Mouse (Mus musculus) bone marrow, adult 2 months (tissue): ENCODE measurements around the gene Ifit2. TPM values are rescaled to one million over a fixed set of nuclear protein-coding genes. Genes with fewer than 3 reads are reported as not detected.

ENCODE experiments used
- H3K27ac ChIP-seq: fragments of 200-500 bp; 2 replicates; pipeline ENCODE4 v1.5.1; 2012; ENCODE audit warnings: low read depth, mild to moderate bottlenecking, control low read depth, inconsistent platforms, low read length; ENCODE audit not compliant: control insufficient read depth, poor library complexity, insufficient read depth
- H3K4me1 ChIP-seq: fragments of 200-500 bp; 2 replicates; pipeline ENCODE4 v1.6.1; 2011; ENCODE audit warnings: low read length; ENCODE audit not compliant: control insufficient read depth, insufficient read depth
- H3K4me3 ChIP-seq: fragments of 200-500 bp; replicated peaks from 2 replicates; pipeline ENCODE3; 2011; ENCODE audit warnings: mild to moderate bottlenecking, low read depth, low read length, control low read depth; ENCODE audit not compliant: control insufficient read depth
- CTCF ChIP-seq: fragments of 200-500 bp; IDR thresholded peaks from 2 replicates; pipeline ENCODE4 v1.5.1; 2011; ENCODE audit warnings: low read length, control low read depth; ENCODE audit not compliant: control insufficient read depth, insufficient read depth
- POLR2A ChIP-seq: fragments of 200-500 bp; IDR thresholded peaks from 2 replicates; pipeline ENCODE4 v1.6.1; 2011; ENCODE audit warnings: low read depth, mild to moderate bottlenecking, control low read depth, low read length, borderline replicate concordance; ENCODE audit not compliant: control insufficient read depth
- WGBS: fragments of 180-500 bp; shearing (Covaris S2); methylation state at CpG from one replicate; pipeline ENCODE4 v1.1.7; 2018; 5-methylcytosine and 5-hydroxymethylcytosine counted together
- polyA plus RNA-seq: library from polyadenylated mRNA; stranded (reverse); fragments of >200 nt; gene quantifications from 2 replicates; pipeline ENCODE4 v1.2.4, GENCODE M21; 2011; ENCODE audit warnings: low replicate concordance; ENCODE audit not compliant: missing spikeins, insufficient read depth, insufficient read length

Gene Ifit2
- polyA plus RNA-seq = 3.7 and 3.8 TPM in 2 replicates

DNA sequence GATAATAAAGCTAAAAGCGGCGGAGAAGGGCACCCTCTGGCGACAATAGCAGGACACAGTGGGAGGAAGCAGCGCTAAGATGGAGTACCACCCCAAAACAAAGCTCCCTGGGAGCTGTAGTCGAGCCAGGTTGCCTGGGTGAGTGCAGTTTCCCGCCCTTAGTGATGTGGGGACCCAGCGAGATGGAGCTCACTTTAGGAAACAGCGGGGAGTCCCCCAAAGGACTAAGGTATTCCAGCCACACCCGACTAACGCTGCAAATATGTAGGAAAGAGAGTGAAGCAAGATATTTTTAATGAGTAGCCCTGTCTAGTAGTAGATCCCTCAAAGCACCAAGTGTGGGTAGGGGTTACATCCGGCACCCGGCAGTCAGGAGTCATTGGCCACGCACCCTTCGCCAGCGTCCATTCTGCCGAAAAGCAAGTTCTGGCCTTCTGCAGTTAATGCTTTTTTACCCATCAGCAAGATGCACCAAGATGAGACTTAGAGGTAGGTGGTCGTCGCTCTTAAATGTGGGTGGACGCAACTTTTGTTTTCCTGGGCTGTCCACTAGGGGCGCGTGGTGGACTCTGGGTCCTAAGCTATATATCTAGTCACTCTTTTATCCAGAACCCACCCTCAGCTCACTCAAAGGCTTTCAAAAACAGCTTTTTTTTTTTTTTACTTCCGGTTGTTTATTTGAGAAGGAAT lies at the start of gene Ifit2:
Gene Ifit2 (plus strand): TSS at position 161 of the 690 bp plus-strand sequence.
- no peak for TF ChIP-seq POLR2A
- peak; percentile 64 for TF ChIP-seq CTCF
- H3K4me3 ChIP-seq = peak within 1 kb of the TSS; percentile 84

DNA sequence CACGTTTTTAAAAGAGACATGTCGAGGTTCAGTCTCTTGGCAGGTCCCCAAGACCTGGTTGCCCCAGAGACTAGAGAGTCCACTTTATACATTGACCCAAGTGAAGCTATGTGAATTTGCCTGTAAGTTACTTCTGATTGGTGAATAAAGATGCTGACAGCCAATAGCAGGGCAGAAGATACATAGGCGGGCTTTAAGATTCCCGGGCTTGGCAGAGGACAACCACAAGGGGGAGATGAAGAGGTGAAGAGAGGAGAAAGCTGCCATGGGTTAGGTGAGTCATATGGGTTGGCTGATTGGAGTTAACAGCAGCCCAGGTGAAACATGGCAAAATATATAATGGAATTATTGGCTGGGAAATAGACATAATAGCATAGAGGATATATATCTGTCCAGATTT lies 49.7 kb upstream of the Ifit2 start:
- Histone ChIP-seq H3K27ac (no peak overlapping the region), H3K4me3 (no peak overlapping the region), H3K4me1 (no peaks in the 10 kb centered on the region; the same call in 1 of the 2 replicates)
- WGBS = 38% methylated on average over 4 of the region's 4 CpGs
- TF ChIP-seq POLR2A (no peak), CTCF (peak; percentile 68)

More for the DNA sequence above, at the start of gene Ifit2:
- H3K4me1 ChIP-seq = peaks cover 2% of the 10 kb centered on the region; the same call in 1 of the 2 replicates
- WGBS = under 1% methylated on average over 22 of the region's 22 CpGs
- no peak within 1 kb of the TSS for H3K27ac ChIP-seq

DNA sequence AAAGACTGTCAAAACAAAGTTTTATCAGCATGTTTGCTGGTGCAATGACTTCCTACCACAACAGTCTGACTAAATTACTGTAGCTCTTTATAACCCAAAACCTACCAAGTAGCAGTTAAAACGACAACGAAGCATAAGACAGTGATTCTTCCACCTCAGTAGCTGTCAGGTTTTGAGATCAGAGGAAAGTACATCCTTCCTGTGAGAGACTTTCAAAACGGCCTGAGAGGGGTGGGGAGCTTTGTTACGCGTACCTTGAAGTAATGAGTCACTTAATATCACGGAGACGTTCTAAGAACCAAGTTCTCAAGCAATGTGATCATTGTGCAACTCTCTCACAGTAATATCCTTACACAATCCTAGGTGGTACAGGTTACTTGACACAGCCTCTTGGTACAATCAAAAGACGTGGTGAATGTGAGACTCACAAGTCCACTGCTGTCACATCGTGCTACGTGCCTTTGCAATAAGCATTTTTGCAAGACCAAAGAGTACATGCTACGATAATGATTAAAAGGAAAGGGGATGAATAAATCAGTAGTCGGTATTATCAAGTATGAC lies 45.3 kb upstream of the Ifit2 start:
- H3K4me3 ChIP-seq = no peak overlapping the region
- no peak overlapping the region for H3K27ac ChIP-seq
- TF ChIP-seq CTCF (no peak), POLR2A (no peak)
- WGBS = 56% methylated on average over 12 of the region's 12 CpGs
- H3K4me1 ChIP-seq = no peaks in the 10 kb centered on the region; the same call in 1 of the 2 replicates

DNA sequence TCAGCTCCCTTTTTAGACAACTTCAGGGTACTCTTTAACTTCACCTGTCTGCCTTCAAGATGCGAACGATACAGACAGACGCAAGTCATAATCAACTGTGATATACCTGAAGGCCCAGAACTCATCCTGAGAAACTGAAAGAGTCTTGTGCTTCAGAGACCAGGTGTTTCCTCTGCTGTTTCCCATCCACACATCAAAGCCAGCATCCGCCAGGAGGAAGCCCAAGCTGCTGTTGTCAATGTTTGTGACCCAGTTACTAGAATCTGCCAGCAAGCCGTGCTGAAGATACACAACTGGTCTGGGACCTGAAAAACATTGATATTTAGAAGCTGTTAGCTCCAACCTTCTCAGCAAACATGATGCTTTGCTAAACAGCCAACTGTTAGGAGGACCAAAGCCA lies 39.8 kb upstream of the Ifit2 start:
- Histone ChIP-seq H3K4me3 (no peak overlapping the region), H3K4me1 (no peaks in the 10 kb centered on the region; the same call in 1 of the 2 replicates), H3K27ac (no peak overlapping the region)
- 67% methylated on average over 5 of the region's 5 CpGs for WGBS
- TF ChIP-seq CTCF = no peak
- no peak for TF ChIP-seq POLR2A

DNA sequence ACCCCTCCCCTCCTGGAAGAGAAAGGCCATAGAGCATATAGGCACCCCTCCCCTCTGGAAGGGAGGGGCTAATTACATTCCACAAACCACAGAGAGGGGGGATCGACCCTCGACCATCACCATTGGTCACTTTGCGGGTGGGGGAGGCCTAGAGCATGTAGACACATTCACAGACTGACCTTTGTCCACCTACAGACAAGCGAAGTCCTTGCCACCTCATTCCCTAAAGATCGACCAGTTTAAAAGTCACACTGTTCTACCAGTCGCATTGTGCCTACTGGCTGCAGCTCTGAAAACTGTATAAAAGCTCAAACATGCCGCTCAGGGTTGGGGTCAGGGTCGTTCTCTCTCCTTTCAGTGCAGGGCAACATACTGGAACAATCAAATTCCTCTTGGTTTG lies 39.0 kb upstream of the Ifit2 start:
- no peak for TF ChIP-seq POLR2A
- TF ChIP-seq CTCF = no peak
- H3K4me1 ChIP-seq = no peaks in the 10 kb centered on the region; the same call in 1 of the 2 replicates
- H3K4me3 ChIP-seq = no peak overlapping the region
- no peak overlapping the region for H3K27ac ChIP-seq
- WGBS = 72% methylated on average over 8 of the region's 8 CpGs

DNA sequence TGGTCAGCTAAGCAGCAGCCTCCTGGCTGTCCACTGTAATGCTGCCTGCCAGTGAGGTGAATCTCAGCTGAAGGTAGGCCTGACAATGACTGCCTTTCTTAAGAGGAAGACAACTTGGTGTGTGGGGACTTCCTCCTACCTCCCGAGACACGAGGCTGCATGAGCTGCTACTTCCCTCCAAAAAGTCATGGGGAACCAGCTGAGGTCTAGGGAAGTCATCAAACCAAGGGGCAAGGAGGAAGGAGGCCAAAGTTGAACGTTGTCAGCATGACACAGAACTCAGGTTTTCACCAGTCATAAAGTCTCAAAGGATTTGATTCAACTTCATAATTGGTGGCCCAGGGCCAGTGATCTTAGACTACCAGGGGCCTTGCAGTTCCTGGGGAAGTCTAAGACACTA lies 34.8 kb upstream of the Ifit2 start:
- Histone ChIP-seq H3K4me3 (no peak overlapping the region), H3K27ac (no peak overlapping the region), H3K4me1 (peaks cover 2% of the 10 kb centered on the region; the same call in 1 of the 2 replicates)
- no peak for TF ChIP-seq CTCF
- no peak for TF ChIP-seq POLR2A
- WGBS = 7% methylated on average over 3 of the region's 3 CpGs

DNA sequence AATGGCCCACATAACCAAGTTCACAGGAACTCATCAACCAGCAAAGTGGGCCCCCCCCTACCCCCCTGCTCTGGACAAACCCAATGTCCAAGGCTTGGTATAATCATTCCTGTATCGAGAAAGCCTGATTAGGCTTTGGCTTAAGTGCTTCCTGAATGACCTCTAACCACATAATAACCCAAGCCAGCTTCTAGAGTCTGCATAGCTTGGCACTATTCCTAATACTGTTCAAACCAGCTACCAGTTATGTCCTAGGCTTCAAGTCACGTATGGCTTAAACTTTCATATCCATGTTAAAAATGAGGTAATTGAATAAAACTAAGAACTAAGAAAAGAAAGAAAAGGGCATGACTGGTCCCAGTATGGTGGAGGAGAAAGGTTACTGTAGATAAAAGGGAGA lies 34.1 kb upstream of the Ifit2 start:
- WGBS = 80% methylated on average over 2 of the region's 2 CpGs
- peaks cover 3% of the 10 kb centered on the region; the same call in 1 of the 2 replicates for H3K4me1 ChIP-seq

DNA sequence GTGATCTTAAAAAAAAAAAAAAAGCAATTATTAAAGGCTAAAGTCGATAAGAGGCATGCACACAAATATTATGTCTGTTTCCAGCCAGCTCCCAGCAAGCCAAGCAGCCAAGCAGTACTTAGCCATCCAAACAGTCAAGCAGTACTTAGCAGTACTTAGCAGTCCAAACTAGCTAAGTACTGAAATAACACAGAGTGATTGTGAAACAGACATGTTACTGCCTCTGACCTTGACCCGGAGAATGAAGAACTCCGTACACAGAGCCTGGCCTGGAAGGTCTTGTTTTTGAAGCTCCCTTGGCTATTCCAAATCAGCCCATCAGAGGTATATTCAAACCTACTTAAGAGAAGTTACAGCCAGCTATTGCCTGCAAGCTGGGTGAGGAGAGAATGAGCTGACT lies 33.3 kb upstream of the Ifit2 start:
- no peak overlapping the region for H3K27ac ChIP-seq
- peaks cover 6% of the 10 kb centered on the region; the same call in 1 of the 2 replicates for H3K4me1 ChIP-seq
- no peak for TF ChIP-seq POLR2A
- no peak for TF ChIP-seq CTCF
- WGBS = 65% methylated on average over 3 of the region's 3 CpGs
- no peak overlapping the region for H3K4me3 ChIP-seq

More for the DNA sequence above, 34.1 kb upstream of the Ifit2 start:
- no peak overlapping the region for H3K27ac ChIP-seq
- H3K4me3 ChIP-seq = no peak overlapping the region
- no peak for TF ChIP-seq CTCF
